Mouse (Mus musculus) gastrocnemius, postnatal 10 days (tissue): ENCODE measurements around the gene Zfp692. TPM values are rescaled to one million over a fixed set of nuclear protein-coding genes. Genes with fewer than 3 reads are reported as not detected.

ENCODE experiments used
- DNase-seq: peaks from one replicate; pipeline ENCODE4 v3.0.0; 2021; ENCODE audit warnings: mixed read lengths
- total RNA-seq, 2 experiments: library from RNA; stranded (reverse); gene quantifications; 2 replicates each; pipeline ENCODE4 v1.2.3; 2021

Gene Zfp692
- total RNA-seq, 2 experiments from 2014 or later: 3.5 to 5.3 TPM

DNA sequence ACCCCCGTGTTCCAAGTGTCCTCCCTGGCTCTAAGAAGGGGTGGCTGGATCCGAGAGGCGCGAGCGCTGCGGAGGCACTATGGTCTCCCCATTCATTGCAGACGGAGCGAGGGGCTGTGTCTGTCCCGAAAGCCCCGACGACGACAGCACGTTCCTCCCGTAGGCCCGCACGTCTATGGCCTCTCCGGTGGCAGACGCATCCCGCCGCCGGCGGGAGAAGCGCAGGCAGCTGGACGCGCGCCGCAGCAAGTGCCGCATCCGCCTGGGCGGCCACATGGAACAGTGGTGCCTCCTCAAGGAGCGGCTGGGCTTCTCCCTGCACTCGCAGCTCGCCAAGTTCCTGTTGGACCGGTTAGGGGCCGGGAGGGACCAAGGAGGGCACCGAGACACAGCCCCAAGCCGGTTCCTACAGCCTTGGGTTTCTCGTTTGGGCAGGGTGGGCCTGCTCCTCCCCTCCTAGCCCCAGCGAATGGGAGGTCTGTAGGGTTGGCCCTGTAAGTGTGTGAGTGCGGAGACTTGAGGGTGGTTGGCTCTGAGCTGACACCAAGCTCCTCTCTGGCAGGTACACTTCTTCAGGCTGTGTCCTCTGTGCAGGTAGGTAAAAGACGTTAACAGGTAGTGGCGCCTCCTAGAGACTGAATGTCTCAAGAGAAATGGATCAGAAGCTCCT is 677 bp downstream of the Zfp692 start:
- peak; percentile 53 for DNase-seq

DNA sequence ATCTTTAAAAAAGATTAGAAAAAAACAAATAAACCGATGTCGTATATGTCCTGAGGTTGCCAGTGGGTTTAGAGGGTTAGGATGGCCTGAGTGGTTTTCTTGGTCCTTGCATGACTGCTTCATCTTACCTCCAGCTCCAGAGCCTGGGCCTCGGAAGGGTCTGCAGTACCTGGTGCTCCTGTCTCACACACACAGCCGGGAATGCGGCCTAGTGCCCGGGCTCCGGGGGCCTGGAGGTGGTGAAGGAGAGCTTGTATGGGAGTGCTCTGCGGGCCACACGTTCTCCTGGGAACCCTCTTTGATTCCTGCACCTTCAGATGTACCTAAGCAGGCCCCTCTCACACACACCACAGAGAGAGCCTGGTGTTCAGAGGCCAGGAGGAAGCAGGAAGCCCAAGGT is 1.8 kb downstream of the Zfp692 start:
- no peak for DNase-seq

GRCm38 (mm10) chr11:58314069-58314468 is 7.2 kb downstream of the Zfp692 start:
- DNase-seq: no peak

DNA sequence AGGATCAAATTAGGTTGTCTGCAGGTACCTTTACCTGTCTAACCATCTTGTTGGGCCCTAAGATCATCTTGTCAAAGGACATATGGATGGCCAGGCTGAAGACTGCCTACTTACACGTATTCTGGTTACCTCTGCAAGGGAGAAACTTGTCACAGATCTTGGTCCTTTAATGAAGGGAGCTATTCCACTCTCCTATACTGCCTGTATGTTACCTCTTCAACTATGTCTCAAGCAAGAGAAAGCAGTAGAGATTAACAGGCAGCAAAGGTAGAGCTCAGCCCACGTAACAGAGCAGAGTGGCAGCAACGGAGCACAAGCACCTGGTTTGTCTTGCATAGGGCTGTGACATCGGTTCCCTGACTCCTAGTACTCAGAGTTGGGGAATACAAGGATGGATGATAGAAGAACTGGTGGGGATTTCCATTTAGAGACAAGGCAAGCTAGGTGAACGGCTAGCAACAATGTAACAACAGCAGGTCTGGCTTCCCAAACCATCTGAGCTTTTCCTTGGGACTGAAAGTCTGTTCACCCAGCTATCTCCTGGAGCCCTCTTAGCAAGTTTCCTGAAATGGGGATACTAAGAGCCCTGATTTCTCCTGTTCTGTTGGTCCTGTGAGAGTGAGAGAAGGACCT is 8.8 kb downstream of the Zfp692 start:
- DNase-seq: no peak

DNA sequence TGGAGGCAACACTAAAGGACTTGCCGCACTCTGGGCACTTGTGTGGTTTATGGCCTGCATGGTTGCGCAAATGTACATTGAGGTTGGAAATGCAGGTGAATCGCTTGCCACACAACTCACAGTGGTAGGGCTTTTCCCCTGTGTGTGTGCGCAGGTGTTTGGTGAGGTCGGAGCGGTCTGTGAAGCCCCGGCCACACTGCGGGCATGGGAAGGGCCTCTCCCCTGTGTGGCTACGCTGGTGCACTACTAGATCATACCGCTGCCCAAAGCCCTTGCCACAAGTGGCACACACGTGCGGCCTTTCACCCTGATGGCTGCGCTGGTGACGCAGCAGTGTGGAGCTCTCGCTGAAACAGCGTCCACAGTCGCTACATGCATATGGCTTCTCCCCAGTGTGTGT is 9.5 kb downstream of the Zfp692 start:
- no peak for DNase-seq

GRCm38 (mm10) chr11:58316768-58317390 is 10.0 kb downstream of the Zfp692 start:
- DNase-seq: no peak

DNA sequence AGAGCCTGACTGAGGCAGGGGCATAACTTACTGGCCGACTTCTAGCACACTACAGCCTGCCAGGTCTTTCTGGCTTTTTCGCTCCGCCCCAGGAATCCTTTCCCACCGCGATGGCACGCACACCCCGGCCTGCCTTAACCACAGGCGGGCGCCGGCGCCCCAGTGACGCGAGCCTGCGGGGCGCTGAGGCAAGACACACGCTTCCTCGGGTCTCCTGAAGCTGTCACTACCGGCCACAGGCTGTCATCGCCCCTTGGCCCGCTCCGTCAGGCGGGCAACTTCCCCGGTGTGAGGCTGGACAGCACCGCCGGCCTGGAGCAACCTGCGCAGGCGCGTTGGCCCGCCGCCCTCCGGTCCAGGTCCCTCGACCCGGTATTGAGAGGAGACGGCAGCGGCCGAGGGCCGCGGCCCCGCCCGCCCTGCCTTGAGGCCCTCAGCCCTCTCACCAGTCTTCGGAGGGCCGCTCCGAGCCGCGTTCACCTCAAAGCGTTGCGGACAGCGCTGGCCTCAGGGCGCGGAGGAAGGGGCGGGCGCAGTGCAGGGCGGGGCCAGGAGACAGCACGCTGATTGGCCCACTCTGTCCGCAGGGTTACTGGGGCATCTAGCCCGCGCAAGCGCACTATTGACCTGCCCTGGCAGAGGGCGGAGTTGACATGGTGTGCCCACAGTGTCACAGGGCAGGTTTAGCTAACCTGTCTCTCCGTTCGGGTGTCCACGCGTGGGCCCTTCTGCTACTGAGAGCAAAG is 16.1 kb downstream of the Zfp692 start:
- DNase-seq: peak; percentile 97

DNA sequence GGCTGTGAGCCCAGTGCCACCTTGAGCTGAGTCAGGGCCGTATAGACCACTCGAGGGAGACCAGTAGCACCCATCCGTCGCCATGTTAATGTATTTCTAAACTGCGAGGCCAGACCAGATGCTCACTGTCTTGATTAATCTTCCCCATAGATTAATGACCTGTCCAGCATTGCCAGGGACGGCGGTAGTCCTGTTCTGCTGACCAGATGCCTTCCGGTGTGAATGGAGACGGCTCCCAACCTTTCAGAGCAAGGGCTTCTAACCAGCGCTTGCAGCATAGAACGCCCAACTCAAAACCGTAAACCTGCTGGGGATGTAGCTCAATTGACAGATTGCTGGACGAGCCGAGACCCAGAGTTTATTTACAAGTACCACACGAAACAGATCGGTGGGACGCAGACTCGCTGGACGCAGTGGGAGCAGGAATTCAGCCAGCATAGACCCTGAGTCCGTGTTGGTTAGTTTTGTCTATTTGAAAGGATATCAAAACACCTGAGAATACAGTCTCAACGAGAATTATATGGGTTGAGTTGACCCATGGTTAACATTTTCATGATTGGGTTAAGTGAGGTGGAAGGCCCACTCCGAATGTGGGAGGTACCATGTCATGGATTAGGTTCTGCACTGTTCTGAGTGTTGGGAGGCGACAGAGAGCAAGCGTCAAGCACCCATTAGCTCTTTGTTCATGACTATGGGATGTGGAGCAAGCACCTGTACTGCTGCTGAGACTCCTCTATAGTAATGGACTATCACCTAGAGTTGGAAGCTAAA is 16.9 kb downstream of the Zfp692 start:
- no peak for DNase-seq

DNA sequence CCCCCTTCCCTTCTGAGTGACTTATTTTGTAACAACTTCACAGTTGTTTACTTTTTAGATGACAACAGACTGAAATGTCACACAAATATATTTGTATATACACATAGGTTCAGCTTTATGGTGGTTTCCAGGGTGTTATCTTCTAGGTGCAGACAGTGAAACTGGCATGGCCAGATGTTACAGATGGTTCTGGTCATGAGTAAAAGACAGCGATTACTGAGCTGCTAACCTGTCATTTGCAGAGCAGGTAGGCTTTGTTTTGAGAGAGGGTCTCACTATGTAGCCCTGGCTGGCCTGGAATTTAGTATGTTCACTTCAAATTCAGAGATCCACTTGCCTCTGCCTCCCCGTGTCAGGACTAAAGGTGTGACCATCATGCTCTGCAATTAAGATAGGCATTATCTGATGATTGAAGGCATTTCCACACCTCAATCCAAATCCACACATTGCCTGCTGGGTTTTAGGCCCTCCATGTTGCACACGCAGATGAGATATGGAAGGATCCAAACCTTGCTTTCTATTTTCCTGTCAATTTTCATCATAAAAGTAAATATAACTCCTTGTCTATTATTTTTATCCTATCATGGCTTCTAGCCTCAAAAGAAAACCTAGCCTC is 17.9 kb downstream of the Zfp692 start:
- no peak for DNase-seq

DNA sequence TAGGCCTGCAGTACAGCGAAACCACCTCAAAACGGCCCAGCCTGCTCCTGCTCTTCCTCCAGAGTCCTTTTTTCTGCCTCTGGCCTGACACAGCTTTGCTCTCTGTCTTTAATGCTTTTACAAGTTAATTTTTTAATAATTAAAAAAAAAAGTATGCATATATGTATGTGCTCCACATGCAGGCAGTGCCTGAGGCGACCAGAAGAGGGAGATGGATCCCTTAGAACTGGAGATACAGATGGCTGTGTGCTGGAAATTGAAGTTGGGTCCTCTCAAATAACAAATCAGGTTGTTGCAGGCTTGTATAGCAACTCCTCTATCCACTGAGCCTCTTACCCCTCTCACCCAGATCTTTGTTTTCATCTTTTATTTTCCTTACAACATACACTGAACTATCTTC is 19.9 kb downstream of the Zfp692 start:
- DNase-seq: no peak

DNA sequence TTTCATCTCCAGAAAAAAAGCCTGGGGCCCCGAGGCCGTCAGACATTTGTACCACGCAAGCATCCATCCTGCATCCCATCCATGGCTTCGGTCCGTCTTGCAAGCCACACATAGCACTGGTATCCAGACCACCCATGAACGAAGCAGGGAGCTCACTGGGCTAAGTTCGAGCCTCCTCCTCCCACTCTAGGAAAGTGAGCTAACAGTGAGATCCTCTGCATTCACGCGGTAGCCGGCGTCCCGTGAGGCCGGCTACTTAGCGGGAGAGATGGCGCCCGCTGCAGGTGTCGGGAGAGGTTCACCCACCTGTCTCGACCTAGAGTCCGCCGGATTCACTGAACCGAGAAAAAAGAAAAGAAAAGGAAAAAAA is 23.0 kb downstream of the Zfp692 start:
- no peak for DNase-seq

GRCm38 (mm10) chr11:58330276-58331148 is 23.6 kb downstream of the Zfp692 start, which contains the start of the genes Zfp672 and Sh3bp5l:
Gene Zfp672, minus strand, starts transcription at chr11:58330339.
Gene Sh3bp5l, plus strand, starts transcription at chr11:58330724.
- peak; percentile 82 for DNase-seq

- DNase-seq: no peak
Measured at GRCm38 (mm10) chr11:58331149-58331495, 24.3 kb downstream of the Zfp692 start.

- no peak for DNase-seq
Measured at GRCm38 (mm10) chr11:58331546-58331945, 24.7 kb downstream of the Zfp692 start.

- DNase-seq: no peak
Measured at GRCm38 (mm10) chr11:58334746-58335145, 27.9 kb downstream of the Zfp692 start.

GRCm38 (mm10) chr11:58346745-58347144 is 39.9 kb downstream of the Zfp692 start:
- DNase-seq: no peak

DNA sequence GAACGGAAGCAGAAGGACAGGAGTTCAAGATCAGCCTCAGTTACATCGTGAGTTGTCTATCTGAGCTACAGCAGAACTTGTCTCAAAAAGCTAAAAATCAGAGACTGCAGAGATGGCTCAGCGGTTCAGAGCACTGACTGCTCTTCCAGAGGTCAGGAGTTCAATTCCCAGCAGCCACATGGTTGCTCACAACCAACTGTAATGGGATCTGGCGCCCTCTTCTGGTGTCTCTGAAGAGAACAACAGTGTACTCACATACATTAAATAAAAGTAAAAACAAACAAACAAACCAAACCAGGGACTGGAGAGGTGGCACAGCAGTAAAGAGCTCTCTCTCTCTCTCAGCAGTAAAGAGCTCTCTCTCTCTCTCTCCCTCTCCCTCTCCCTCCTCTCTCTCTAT is 43.8 kb downstream of the Zfp692 start:
- DNase-seq: no peak

- DNase-seq: no peak
Measured at GRCm38 (mm10) chr11:58351179-58351578, 44.3 kb downstream of the Zfp692 start.

DNA sequence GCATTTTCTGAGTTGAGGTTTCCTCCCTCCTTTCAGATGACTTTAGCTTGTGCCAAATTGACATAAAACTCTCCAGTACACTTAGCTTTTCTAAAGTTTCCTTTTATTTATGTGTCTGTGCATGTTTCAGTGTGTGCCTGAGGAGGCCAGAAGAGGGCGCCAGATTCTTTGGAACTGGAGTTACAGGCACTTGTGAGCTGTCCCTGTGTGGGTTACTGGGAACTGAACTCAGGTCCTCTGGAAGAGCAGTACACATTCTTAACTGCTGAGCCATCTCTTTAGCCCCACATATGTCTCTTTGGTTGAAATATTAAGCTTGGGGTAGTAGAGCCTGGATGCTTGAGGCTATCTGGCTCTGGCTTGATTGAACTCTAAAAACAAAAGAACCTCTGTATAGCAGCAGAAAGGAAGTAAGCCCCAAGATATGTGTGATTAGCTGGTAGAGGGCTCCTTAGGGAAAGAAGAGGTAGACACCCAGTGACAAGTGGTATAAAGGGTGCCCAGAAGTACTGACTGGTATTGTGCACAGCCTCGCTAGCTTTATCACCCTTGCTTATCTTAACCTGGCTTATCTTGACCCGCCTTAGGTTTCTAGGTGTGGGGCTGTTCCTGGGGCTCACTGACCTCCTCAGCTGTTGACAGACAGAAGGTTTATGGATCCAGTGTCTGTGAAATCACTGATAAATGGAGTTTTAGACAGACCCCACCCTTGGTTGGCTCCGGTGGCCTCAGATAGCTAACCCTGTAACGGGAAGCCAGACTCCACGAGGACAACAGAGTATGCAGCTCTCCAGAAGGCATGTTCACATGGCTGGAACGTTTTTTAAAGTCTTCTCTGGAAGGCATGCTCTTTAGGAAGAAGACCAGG is 46.0 kb downstream of the Zfp692 start:
- DNase-seq: no peak

- DNase-seq: no peak
Measured at GRCm38 (mm10) chr11:58353709-58354108, 46.8 kb downstream of the Zfp692 start.
